Mouse (Mus musculus): Measurements from ENCODE around the gene Map4k1. TPM values are rescaled to one million over a fixed set of nuclear protein-coding genes. Genes with fewer than 3 reads are reported as not detected.
A peak's percentile ranks its signal among the peaks of the same experiment; 100 is the strongest.

Map4k1 gene
- polyA plus RNA-seq, 1 experiment, result not detected

DNA sequence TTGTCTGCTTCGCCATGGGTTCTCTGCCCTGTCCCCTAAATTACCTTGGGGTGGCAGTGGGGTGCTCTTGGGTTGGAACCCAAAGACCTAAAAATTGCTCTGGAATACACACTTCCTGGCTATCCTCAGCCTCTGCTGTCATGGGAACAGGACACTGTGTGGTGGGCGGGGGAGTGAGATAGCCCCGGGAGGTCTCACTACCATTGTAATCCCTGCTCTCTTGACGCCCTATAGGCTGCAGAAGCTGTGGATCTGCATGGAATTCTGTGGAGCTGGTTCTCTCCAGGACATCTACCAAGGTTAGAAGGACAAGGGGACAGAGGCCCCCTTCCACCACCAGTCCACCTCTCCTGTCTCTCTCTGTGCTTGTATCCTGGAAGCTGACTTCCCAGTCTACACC lies 2.0 kb downstream of the Map4k1 start:
- no peak for TF ChIP-seq CTCF (IDR thresholded peaks at IDR 0.05; ENCODE audit: insufficient read depth, low read depth, low read length)
- no peak for TF ChIP-seq POLR2A (IDR thresholded peaks at IDR 0.05; ENCODE audit: insufficient read depth, low read depth, low read length)
- H3K4me1 ChIP-seq (ENCODE audit: control insufficient read depth, insufficient read depth, low read length), result peaks cover 14% of the 10 kb centered on the region
- WGBS, result 74% methylated on average over 4 of the region's 4 CpGs
- no peak overlapping the region for H3K4me3 ChIP-seq (ENCODE audit: insufficient read depth, low read depth, low read length)
- no peak overlapping the region for H3K27ac ChIP-seq (ENCODE audit: insufficient read depth, low read depth, low read length)

DNA sequence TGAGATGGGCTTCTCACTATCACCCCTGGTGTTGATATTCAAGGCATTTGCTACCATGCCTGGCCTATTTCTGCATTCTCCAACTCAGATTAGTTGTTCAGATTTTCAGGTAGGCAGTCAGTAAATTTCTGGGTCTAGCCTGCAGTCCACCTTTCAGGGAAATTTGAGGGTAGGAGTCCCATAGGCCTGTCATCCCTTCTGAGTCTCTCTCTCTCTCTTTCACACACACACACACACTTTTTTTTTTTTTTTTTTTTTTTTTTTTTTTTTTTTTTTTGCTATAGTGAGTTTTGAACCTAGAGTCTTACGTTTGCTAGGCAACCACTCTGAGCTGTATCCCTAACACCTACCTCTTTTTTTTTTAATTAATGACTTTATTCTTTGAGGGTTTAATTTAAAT lies 2.6 kb downstream of the Map4k1 start:
- no peak for TF ChIP-seq CTCF (IDR thresholded peaks at IDR 0.05; ENCODE audit: insufficient read depth, low read depth, low read length)
- no peak for TF ChIP-seq POLR2A (IDR thresholded peaks at IDR 0.05; ENCODE audit: insufficient read depth, low read depth, low read length)
- peaks cover 14% of the 10 kb centered on the region for H3K4me1 ChIP-seq (ENCODE audit: control insufficient read depth, insufficient read depth, low read length)
- no peak overlapping the region for H3K4me3 ChIP-seq (ENCODE audit: insufficient read depth, low read depth, low read length)
- WGBS, result 92% methylated on average over 1 of the region's 1 CpGs
- H3K27ac ChIP-seq (ENCODE audit: insufficient read depth, low read depth, low read length), result no peak overlapping the region

DNA sequence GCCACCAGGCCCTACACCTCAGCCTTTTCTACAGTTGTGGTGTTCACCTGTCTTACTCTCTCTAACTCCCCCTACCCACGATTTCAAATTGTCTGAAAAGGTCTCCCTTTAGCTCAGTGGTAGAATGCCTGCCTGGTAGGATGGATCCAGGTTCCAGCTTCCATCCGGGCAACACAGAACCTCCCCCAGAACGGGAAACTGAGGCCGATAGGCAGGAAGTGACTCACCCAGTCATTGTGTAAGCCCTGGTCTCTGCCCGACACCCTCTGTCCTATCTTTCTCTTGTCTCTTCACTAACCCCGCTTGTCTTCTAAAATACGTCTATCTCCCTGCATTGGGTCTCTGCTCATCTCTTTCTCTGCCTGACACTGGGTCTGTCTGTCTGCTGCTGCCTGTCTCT lies 3.4 kb downstream of the Map4k1 start:
- Histone ChIP-seq H3K27ac (ENCODE audit: insufficient read depth, low read depth, low read length) (no peak overlapping the region), H3K4me3 (ENCODE audit: insufficient read depth, low read depth, low read length) (no peak overlapping the region), H3K4me1 (ENCODE audit: control insufficient read depth, insufficient read depth, low read length) (peaks cover 14% of the 10 kb centered on the region)
- TF ChIP-seq POLR2A (IDR thresholded peaks at IDR 0.05; ENCODE audit: insufficient read depth, low read depth, low read length) (no peak), CTCF (IDR thresholded peaks at IDR 0.05; ENCODE audit: insufficient read depth, low read depth, low read length) (no peak)
- WGBS, result 87% methylated on average over 7 of the region's 7 CpGs

DNA sequence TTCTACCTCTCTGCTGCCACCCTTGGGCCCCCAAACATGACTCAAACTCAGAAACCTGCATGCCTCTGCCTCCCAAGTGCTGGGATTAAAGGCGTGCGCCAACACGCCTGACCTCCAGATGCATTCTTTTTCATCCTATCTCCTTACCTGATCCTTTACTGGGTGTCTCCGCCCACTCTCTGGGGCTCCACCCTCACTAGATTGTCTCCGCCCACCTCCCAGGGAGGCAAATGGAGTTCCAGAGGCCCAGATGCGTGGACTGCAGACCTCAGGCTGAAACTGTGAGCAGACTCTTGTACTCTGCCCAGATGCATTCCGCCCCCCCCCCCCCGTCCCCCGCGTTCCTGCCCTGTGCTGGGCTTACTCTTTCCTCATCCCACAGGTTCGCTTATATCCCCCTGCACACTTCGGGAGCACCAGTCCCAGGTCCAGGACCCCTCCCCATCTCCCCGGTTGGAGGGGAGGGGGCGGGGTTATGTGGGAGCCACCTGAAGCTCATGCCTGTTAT lies 9.0 kb downstream of the Map4k1 start:
- 62% methylated on average over 14 of the region's 14 CpGs for WGBS
- no peak overlapping the region for H3K27ac ChIP-seq (ENCODE audit: insufficient read depth, low read depth, low read length)
- TF ChIP-seq POLR2A (IDR thresholded peaks at IDR 0.05; ENCODE audit: insufficient read depth, low read depth, low read length) (no peak), CTCF (IDR thresholded peaks at IDR 0.05; ENCODE audit: insufficient read depth, low read depth, low read length) (no peak)

DNA sequence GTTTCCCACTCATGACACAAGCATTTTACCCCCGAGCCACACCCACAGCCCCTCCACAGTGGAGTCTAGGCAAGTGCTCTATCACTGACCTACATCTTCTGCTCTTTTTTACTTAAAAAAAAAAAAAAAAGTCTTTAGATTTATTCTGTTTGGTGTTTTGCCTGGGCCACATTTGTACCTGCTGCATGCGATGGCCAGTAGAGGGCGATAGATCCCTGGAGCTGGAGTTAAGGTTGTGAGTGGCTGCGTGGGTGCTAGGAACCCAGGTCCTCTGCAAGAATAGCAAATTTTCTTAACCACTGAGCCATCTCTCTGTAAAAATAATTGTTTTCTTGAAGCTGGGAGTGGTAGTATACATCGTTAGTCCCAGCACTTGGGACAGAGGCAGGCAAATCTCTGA lies 9.8 kb downstream of the Map4k1 start:
- 76% methylated on average over 5 of the region's 5 CpGs for WGBS
- Histone ChIP-seq H3K4me3 (ENCODE audit: insufficient read depth, low read depth, low read length) (no peak overlapping the region), H3K4me1 (ENCODE audit: control insufficient read depth, insufficient read depth, low read length) (no peaks in the 10 kb centered on the region), H3K27ac (ENCODE audit: insufficient read depth, low read depth, low read length) (no peak overlapping the region)
- TF ChIP-seq POLR2A (IDR thresholded peaks at IDR 0.05; ENCODE audit: insufficient read depth, low read depth, low read length) (no peak), CTCF (IDR thresholded peaks at IDR 0.05; ENCODE audit: insufficient read depth, low read depth, low read length) (no peak)

More for the DNA sequence above, 9.0 kb downstream of the Map4k1 start:
- H3K4me1 ChIP-seq (ENCODE audit: control insufficient read depth, insufficient read depth, low read length), result no peaks in the 10 kb centered on the region
- no peak overlapping the region for H3K4me3 ChIP-seq (ENCODE audit: insufficient read depth, low read depth, low read length)

DNA sequence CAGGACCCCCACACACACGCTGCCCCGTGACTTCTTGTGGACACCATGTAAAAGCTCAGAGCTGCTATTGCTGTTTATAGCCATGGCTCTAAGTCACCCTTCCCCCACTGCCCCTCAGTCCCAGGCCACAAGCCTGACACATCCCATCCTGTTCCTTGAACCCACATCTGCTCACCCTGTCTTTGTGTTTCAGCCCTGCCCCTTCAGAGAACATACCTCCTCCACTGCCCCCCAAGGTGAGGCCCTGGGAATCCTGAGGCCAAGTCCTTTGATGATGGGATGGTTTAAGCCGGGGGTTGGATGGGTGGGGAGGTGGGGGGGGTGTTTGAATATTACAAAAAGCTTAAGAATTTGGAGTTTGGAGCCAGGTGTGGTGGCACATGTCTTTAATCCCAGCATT lies 11.1 kb downstream of the Map4k1 start:
- H3K27ac ChIP-seq (ENCODE audit: insufficient read depth, low read depth, low read length), result no peak overlapping the region
- no peak overlapping the region for H3K4me3 ChIP-seq (ENCODE audit: insufficient read depth, low read depth, low read length)
- H3K4me1 ChIP-seq (ENCODE audit: control insufficient read depth, insufficient read depth, low read length), result no peaks in the 10 kb centered on the region
- TF ChIP-seq POLR2A (IDR thresholded peaks at IDR 0.05; ENCODE audit: insufficient read depth, low read depth, low read length) (no peak), CTCF (IDR thresholded peaks at IDR 0.05; ENCODE audit: insufficient read depth, low read depth, low read length) (no peak)
- WGBS, result 95% methylated on average over 3 of the region's 3 CpGs

DNA sequence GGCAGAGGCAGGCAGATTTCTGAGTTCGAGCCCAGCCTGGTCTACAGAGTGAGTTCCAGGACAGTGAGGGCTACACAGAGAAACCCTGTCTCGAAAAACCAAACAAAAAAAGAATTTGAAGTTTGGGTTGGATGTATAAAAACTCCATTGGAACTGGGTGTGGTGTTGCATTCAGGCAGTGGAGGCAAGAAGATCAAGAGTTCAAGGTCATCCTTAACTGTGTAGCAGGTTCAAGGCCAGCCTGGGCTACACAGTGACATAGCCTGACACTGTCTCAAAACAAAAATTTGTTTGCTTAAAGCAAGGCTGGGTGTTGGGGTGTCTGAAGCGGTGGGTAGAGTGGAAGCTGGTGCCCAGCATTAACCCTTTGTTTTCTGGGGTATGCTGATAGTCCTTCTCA lies 11.6 kb downstream of the Map4k1 start:
- Histone ChIP-seq H3K4me1 (ENCODE audit: control insufficient read depth, insufficient read depth, low read length) (no peaks in the 10 kb centered on the region), H3K27ac (ENCODE audit: insufficient read depth, low read depth, low read length) (no peak overlapping the region), H3K4me3 (ENCODE audit: insufficient read depth, low read depth, low read length) (no peak overlapping the region)
- 82% methylated on average over 3 of the region's 3 CpGs for WGBS
- TF ChIP-seq POLR2A (IDR thresholded peaks at IDR 0.05; ENCODE audit: insufficient read depth, low read depth, low read length) (no peak), CTCF (IDR thresholded peaks at IDR 0.05; ENCODE audit: insufficient read depth, low read depth, low read length) (no peak)

DNA sequence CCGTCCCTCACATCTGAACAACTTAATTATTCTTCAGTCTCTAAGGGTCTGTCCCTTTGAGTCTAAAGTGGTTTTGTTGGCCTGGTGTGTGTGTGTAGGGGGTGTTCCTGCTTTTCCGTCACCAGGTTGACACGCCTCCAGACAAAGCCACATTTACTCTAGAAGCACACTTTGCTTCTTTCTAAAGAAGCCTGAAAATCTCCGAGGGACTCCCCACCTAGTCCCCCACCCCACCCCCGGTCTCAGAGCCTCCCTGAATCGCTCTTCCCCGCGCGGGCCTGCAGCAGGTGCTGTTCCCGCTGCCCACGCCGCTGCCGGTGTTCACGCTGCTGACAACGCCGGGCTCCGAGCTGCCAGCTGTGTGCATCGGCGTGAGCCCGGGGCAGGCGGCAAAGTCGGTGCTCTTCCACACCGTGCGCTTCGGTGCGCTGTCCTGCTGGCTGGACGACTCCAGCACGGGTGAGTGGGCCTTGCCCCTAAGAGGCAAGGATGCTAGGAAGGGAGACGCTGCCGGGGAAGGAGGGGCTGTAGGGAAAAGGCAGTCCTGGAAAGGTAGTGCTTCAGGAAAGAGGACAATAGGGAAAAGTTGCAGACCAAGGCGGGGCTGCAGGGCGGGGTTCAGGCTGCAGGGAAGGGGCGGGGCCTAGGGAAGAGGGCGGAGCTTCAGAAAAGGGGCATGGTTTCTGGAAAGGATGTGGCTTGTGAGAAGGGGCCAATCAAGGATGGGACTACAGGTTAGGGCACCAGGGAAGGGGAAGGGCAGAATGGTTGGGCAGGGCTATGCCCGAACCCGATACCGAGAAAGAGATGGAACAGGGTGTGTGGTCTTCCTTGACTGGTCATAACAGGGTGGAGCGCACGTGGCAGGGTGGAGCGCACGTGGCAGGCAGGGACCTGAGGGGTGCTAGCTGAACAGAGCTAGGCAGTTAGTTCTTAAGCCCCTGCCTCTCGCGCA lies 19.1 kb downstream of the Map4k1 start:
- no peak overlapping the region for H3K27ac ChIP-seq (ENCODE audit: insufficient read depth, low read depth, low read length)
- TF ChIP-seq POLR2A (IDR thresholded peaks at IDR 0.05; ENCODE audit: insufficient read depth, low read depth, low read length) (no peak), CTCF (IDR thresholded peaks at IDR 0.05; ENCODE audit: insufficient read depth, low read depth, low read length) (no peak)

More for the DNA sequence above, 19.1 kb downstream of the Map4k1 start:
- 7% methylated on average over 43 of the region's 43 CpGs for WGBS
- peaks cover 10% of the 10 kb centered on the region for H3K4me1 ChIP-seq (ENCODE audit: control insufficient read depth, insufficient read depth, low read length)
- peak overlapping the region; percentile 26; the same call in 1 of the 2 replicates for H3K4me3 ChIP-seq (ENCODE audit: insufficient read depth, low read depth, low read length)

Data from olfactory bulb, adult 2 months (tissue).